Mouse (Mus musculus): Measurements from ENCODE around the gene Rnase12.

DNA sequence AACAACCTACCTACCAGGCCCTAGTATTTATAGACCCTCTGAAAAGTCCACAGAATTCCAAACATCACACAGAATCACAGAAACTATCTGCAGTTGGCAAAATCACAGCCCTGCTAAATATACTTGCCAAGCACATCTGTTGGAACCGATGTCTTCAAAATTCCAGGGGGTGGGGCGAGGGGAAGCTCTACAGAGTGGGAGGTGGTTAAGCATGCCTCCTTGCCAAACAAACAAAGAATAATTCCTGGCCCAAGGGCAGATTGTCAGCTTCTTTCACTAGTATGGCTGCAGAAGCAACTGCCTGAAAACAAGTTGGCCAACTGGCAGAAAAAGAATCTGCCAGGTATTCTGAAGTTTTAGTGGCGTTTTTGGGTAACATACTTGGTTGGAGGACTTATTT lies 40.2 kb downstream of the Rnase12 start:
- TF ChIP-seq CTCF (IDR thresholded peaks at IDR 0.05; ENCODE audit: control insufficient read depth, insufficient read depth, insufficient replicate concordance, low read depth, low read length) (no peak), POLR2A (IDR thresholded peaks at IDR 0.05; ENCODE audit: control insufficient read depth, low read depth, low read length) (no peak)
